In the genomic region with DNA sequence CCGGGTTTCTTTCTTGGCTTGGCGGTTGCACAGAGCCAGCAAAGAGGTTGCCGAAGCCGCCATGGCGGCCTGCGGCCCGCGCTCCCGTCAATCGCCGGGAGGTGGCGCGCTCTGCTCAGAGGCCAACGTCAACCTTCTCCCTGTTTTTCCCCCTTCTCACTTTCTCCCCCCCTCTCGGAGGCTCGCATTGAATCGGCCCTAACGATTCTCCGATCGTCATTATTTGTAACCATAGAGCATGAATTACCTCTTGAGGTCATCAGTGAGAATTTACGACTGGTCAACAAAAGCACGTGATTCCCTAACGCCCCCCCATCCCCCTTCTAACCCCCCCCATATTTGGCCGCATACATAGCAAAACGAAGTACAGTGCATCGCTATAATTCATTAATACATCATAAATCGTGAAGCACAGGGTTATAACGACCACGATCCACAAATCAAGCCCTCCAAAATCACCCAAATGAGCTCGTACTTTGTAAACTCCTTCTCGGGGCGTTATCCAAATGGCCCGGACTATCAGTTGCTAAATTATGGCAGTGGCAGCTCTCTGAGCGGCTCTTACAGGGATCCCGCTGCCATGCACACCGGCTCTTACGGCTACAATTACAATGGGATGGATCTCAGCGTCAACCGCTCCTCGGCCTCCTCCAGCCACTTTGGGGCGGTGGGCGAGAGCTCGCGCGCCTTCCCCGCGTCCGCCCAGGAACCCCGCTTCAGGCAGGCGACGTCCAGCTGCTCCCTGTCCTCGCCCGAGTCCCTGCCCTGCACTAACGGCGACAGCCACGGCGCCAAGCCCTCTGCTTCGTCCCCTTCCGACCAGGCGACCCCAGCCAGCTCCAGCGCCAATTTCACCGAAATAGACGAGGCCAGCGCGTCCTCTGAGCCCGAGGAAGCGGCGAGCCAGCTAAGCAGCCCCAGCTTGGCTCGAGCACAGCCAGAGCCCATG, we compare ENCODE assay signal across 8 mouse cellular contexts. TPM values are rescaled to one million over a fixed set of nuclear protein-coding genes. Genes with fewer than 3 reads are reported as not detected.
DNase-seq lines count a peak whose midpoint lies in the region; ATAC-seq and TF ChIP-seq lines count a peak whose summit lies in the region.

TSS of gene Hoxb5 (plus strand) at position 186 of the 949 bp plus-strand sequence.

- under 1% methylated on average over 69 of the region's 69 CpGs for WGBS in embryonic facial prominence, embryonic 11.5 days
- WGBS in hindbrain, embryonic 12.5 days, result under 1% methylated on average over 69 of the region's 69 CpGs
- WGBS in limb, embryonic 14.5 days, result 1% methylated on average over 68 of the region's 69 CpGs
- WGBS in midbrain, postnatal 0 days, result under 1% methylated on average over 69 of the region's 69 CpGs

- no peaks in the 10 kb centered on the region; the same call in 1 of the 2 replicates for H3K4me1 ChIP-seq in embryonic facial prominence, embryonic 11.5 days (ENCODE audit: control insufficient read depth, insufficient read depth, low read length)
- peaks cover 3% of the 10 kb centered on the region; the same call in 1 of the 2 replicates for H3K4me1 ChIP-seq in hindbrain, embryonic 12.5 days
- H3K4me1 ChIP-seq in limb, embryonic 14.5 days (ENCODE audit: control insufficient read depth, insufficient read depth, low read length), result 0 out of 2 replicates have a peak, but pooled peaks cover 3% of the 10 kb centered on the region
- H3K4me1 ChIP-seq in midbrain, postnatal 0 days (ENCODE audit: insufficient read depth, low read length), result no peaks in the 10 kb centered on the region

- H3K36me3 ChIP-seq in embryonic facial prominence, embryonic 11.5 days (replicated peaks; ENCODE audit: control insufficient read depth, insufficient read depth, low read depth, low read length), result no peaks in the 10 kb centered on the region
- H3K36me3 ChIP-seq in hindbrain, embryonic 12.5 days, result no peaks in the 10 kb centered on the region
- no peaks in the 10 kb centered on the region for H3K36me3 ChIP-seq in limb, embryonic 14.5 days (ENCODE audit: control insufficient read depth, insufficient read depth, low read length)
- no peaks in the 10 kb centered on the region for H3K36me3 ChIP-seq in midbrain, postnatal 0 days (ENCODE audit: insufficient read depth, low read length)

- peak; percentile 80 for TF ChIP-seq CTCF in midbrain, postnatal 0 days (IDR thresholded peaks at IDR 0.05)

- DNase-seq in CD4-positive helper T cell, adult 2 months (ENCODE audit: low read depth, low spot score), result peak; percentile 74
- peak; percentile 86 for DNase-seq in ES-CJ7 (ENCODE audit: low read depth, low spot score)
- DNase-seq in embryonic facial prominence, embryonic 11.5 days (ENCODE audit: low spot score), result peak; percentile 82
- peak; percentile 81 for DNase-seq in limb, embryonic 14.5 days (ENCODE audit: low spot score)
- peak; percentile 82 for DNase-seq in midbrain, postnatal 0 days (ENCODE audit: low spot score)
- DNase-seq in thymus, postnatal 14 days, result peak; percentile 70
- no peak for DNase-seq in layer of hippocampus, adult 9-11 months

- H3K4me2 ChIP-seq in embryonic facial prominence, embryonic 11.5 days (ENCODE audit: low read depth, low read length), result peak within 1 kb of the TSS; percentile 21; the same call in 1 of the 2 replicates
- peak within 1 kb of the TSS; percentile 62 for H3K4me2 ChIP-seq in hindbrain, embryonic 12.5 days (replicated peaks)
- H3K4me2 ChIP-seq in limb, embryonic 14.5 days (replicated peaks; ENCODE audit: low read depth, low read length, severe bottlenecking), result peak within 1 kb of the TSS; percentile 35
- H3K4me2 ChIP-seq in midbrain, postnatal 0 days (ENCODE audit: low read depth, low read length, poor library complexity, severe bottlenecking), result no peak within 1 kb of the TSS

- ATAC-seq in embryonic facial prominence, embryonic 11.5 days (replicated peaks; ENCODE audit: insufficient number of reproducible peaks, low FRiP score, low TSS enrichment, low read depth), result no peak
- ATAC-seq in hindbrain, embryonic 12.5 days (ENCODE audit: low FRiP score), result peak; percentile 56
- ATAC-seq in limb, embryonic 14.5 days (ENCODE audit: low FRiP score, low read depth), result 0 out of 2 replicates have a peak, but pooled peaks have one; percentile 11
- ATAC-seq in midbrain, postnatal 0 days (ENCODE audit: low FRiP score), result no peak

- H3K27me3 ChIP-seq in embryonic facial prominence, embryonic 11.5 days (ENCODE audit: control insufficient read depth, insufficient read depth, low read length), result peaks cover 96% of the 10 kb centered on the region
- H3K27me3 ChIP-seq in hindbrain, embryonic 12.5 days, result peaks cover 98% of the 10 kb centered on the region
- peaks cover 100% of the 10 kb centered on the region for H3K27me3 ChIP-seq in limb, embryonic 14.5 days (ENCODE audit: control insufficient read depth, insufficient read depth, low read length)
- peaks cover 96% of the 10 kb centered on the region for H3K27me3 ChIP-seq in midbrain, postnatal 0 days (ENCODE audit: insufficient read depth, low read length)

- TF ChIP-seq POLR2A in limb, embryonic 14.5 days (IDR thresholded peaks at IDR 0.05; ENCODE audit: borderline replicate concordance, extremely low read depth, insufficient read depth, insufficient read length), result no peak

- no peaks in the 10 kb centered on the region for H3K9me3 ChIP-seq in embryonic facial prominence, embryonic 11.5 days (replicated peaks; ENCODE audit: control insufficient read depth, low read length)
- no peaks in the 10 kb centered on the region for H3K9me3 ChIP-seq in hindbrain, embryonic 12.5 days (replicated peaks)
- H3K9me3 ChIP-seq in limb, embryonic 14.5 days (ENCODE audit: control insufficient read depth, low read length), result no peaks in the 10 kb centered on the region
- no peaks in the 10 kb centered on the region for H3K9me3 ChIP-seq in midbrain, postnatal 0 days (ENCODE audit: low read length)

- no peak within 1 kb of the TSS for H3K27ac ChIP-seq in embryonic facial prominence, embryonic 11.5 days (replicated peaks; ENCODE audit: low read depth, low read length)
- peak within 1 kb of the TSS; percentile 90 for H3K27ac ChIP-seq in hindbrain, embryonic 12.5 days
- no peak within 1 kb of the TSS for H3K27ac ChIP-seq in limb, embryonic 14.5 days (replicated peaks; ENCODE audit: low read depth, low read length)
- no peak within 1 kb of the TSS for H3K27ac ChIP-seq in midbrain, postnatal 0 days (ENCODE audit: low read depth, low read length)

- no peak within 1 kb of the TSS for H3K4me3 ChIP-seq in embryonic facial prominence, embryonic 11.5 days (ENCODE audit: low read depth, low read length)
- peak within 1 kb of the TSS; percentile 36 for H3K4me3 ChIP-seq in hindbrain, embryonic 12.5 days
- H3K4me3 ChIP-seq in limb, embryonic 14.5 days (replicated peaks; ENCODE audit: low read length), result peak within 1 kb of the TSS; percentile 23
- no peak within 1 kb of the TSS for H3K4me3 ChIP-seq in midbrain, postnatal 0 days (ENCODE audit: low read depth, low read length)

- no peak within 1 kb of the TSS for H3K9ac ChIP-seq in embryonic facial prominence, embryonic 11.5 days (replicated peaks; ENCODE audit: low read length)
- H3K9ac ChIP-seq in hindbrain, embryonic 12.5 days, result peak within 1 kb of the TSS; percentile 73
- peak within 1 kb of the TSS; percentile 12; the same call in 1 of the 2 replicates for H3K9ac ChIP-seq in limb, embryonic 14.5 days (ENCODE audit: low read depth, low read length, severe bottlenecking)
- H3K9ac ChIP-seq in midbrain, postnatal 0 days (replicated peaks; ENCODE audit: low read length, poor library complexity, severe bottlenecking), result no peak within 1 kb of the TSS

RNA-seq across cellular contexts. Expression of gene Hoxb5, which starts in this region (rescaled TPM):
- 0.67 and 2.0 TPM in 2 replicates for polyA plus RNA-seq in embryonic facial prominence, embryonic 11.5 days (2014; fragmentation: Nextera tagmentation; extraction: Ambion mirVana)
- polyA plus RNA-seq in hindbrain, embryonic 12.5 days (2016; fragmentation: Nextera tagmentation; extraction: Ambion mirVana), result 74.3 and 126 TPM in 2 replicates
- polyA plus RNA-seq in limb, embryonic 14.5 days (2012; rRNA removed), result 1.8 TPM in 2 replicates
- polyA plus RNA-seq in limb, embryonic 14.5 days (2014; fragmentation: Nextera tagmentation; extraction: Ambion mirVana), result 0.51 and 0.85 TPM in 2 replicates
- total RNA-seq in midbrain, postnatal 0 days (2014; rRNA removed), result 1.5 TPM in 1 of 2 replicates, not detected in the other
- polyA plus RNA-seq in midbrain, postnatal 0 days (2015; fragmentation: Nextera tagmentation; extraction: Ambion mirVana), result not detected in 2 replicates

Comparison
In these comparisons a context has a peak if more than half of its experiments do, and no peak if none do; other contexts are left out.
1. RNA of gene Hoxb5 (polyA plus RNA-seq): 74.3 to 126 TPM in hindbrain, embryonic 12.5 days; 0.51 to 1.8 TPM in limb, embryonic 14.5 days, 0.67 to 2.0 TPM in embryonic facial prominence, embryonic 11.5 days and not detected in midbrain, postnatal 0 days; every median in the first group is over 10 times any median in the second.
2. ATAC-seq: peak in hindbrain, embryonic 12.5 days (single experiment) and limb, embryonic 14.5 days (single experiment); none in embryonic facial prominence, embryonic 11.5 days (single experiment) and midbrain, postnatal 0 days (single experiment).
3. H3K4me3 ChIP-seq: peak in hindbrain, embryonic 12.5 days (single experiment) and limb, embryonic 14.5 days (single experiment); none in embryonic facial prominence, embryonic 11.5 days (single experiment) and midbrain, postnatal 0 days (single experiment).
4. H3K9ac ChIP-seq: peak in hindbrain, embryonic 12.5 days (single experiment) and limb, embryonic 14.5 days (single experiment); none in embryonic facial prominence, embryonic 11.5 days (single experiment) and midbrain, postnatal 0 days (single experiment).